Mouse (Mus musculus): ENCODE data around the gene Ndufb10. TPM values are rescaled to one million over a fixed set of nuclear protein-coding genes. Genes with fewer than 3 reads are reported as not detected.

The Ndufb10 gene
- polyA plus RNA-seq, 1 experiment from 2014 or later, result 413 TPM

- no peaks in the 10 kb centered on the region for H3K9me3 ChIP-seq (ENCODE audit: control insufficient read depth)
- H3K36me3 ChIP-seq (ENCODE audit: control insufficient read depth, insufficient read depth), result peaks cover 63% of the 10 kb centered on the region
- no peaks in the 10 kb centered on the region for H3K27me3 ChIP-seq (replicated peaks; ENCODE audit: control insufficient read depth, insufficient read depth, low read length)
- WGBS, result 94% methylated on average over 5 of the region's 5 CpGs
- peak overlapping the region; percentile 21 for H3K27ac ChIP-seq (ENCODE audit: low read depth, low read length)
- ATAC-seq, result no peak
- H3K4me2 ChIP-seq (replicated peaks; ENCODE audit: low read depth), result no peak overlapping the region
- H3K9ac ChIP-seq (ENCODE audit: low read depth, low read length), result no peak overlapping the region
- H3K4me3 ChIP-seq (ENCODE audit: low read depth, low read length), result no peak overlapping the region
- peaks cover 1% of the 10 kb centered on the region; the same call in 1 of the 2 replicates for H3K4me1 ChIP-seq (replicated peaks; ENCODE audit: control insufficient read depth, insufficient read depth, low read length)
- no peak for TF ChIP-seq CTCF (IDR thresholded peaks at IDR 0.05; ENCODE audit: low read depth)
Observed at GRCm38 (mm10) chr17:24676877-24677276, 47.4 kb downstream of the Ndufb10 start.

DNA sequence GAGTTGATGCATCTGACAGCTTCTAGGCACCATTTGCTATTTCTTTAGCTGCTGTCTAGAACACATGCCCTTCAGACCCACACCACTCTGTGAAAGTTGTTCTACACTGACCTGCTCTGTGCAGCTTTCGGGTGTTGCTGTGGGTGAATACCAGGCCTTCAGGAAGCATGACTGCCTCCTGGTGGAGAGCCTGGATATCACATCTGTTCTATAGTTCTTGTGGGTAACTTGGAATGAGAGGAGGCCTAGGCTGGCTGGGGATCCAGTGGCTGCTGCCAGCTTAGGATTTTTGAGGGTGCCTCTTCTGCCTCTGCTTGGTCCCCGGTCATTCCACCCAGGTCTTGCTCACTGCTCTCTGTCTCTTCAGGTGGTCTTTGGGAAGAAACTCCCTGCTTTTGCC, 48.1 kb downstream of the Ndufb10 start:
- Histone ChIP-seq H3K27me3 (replicated peaks; ENCODE audit: control insufficient read depth, insufficient read depth, low read length) (no peaks in the 10 kb centered on the region), H3K27ac (ENCODE audit: low read depth, low read length) (no peak overlapping the region), H3K36me3 (ENCODE audit: control insufficient read depth, insufficient read depth) (peaks cover 57% of the 10 kb centered on the region), H3K9me3 (ENCODE audit: control insufficient read depth) (no peaks in the 10 kb centered on the region), H3K4me2 (replicated peaks; ENCODE audit: low read depth) (no peak overlapping the region), H3K4me3 (ENCODE audit: low read depth, low read length) (no peak overlapping the region), H3K4me1 (replicated peaks; ENCODE audit: control insufficient read depth, insufficient read depth, low read length) (peaks cover 8% of the 10 kb centered on the region; the same call in 1 of the 2 replicates), H3K9ac (ENCODE audit: low read depth, low read length) (no peak overlapping the region)
- no peak; the same call in 1 of the 2 replicates for ATAC-seq
- TF ChIP-seq CTCF (IDR thresholded peaks at IDR 0.05; ENCODE audit: low read depth), result peak; percentile 90
- 58% methylated on average over 2 of the region's 2 CpGs for WGBS

DNA sequence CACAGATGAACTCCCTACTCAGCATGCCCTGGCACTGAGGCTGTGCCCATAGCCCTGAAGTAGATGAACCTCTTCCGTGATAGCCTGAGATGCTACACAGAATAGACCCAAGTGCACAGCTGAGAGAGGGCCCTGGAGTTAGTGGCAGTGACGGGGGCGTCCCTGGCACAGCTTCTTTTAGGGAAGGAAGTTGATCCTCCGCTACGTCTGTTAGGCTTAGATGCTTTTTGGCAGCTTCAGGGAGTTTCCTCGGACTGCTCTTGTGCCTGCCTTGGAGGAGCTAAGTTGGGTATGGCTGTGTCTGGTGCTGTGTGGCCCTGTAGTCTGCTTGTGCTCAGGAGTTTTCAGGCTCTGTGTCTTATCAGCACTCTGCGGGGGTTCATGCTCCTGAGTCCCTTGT, 50.0 kb downstream of the Ndufb10 start:
- Histone ChIP-seq H3K9me3 (ENCODE audit: control insufficient read depth) (no peaks in the 10 kb centered on the region), H3K4me3 (ENCODE audit: low read depth, low read length) (no peak overlapping the region), H3K9ac (ENCODE audit: low read depth, low read length) (no peak overlapping the region), H3K4me1 (replicated peaks; ENCODE audit: control insufficient read depth, insufficient read depth, low read length) (peaks cover 16% of the 10 kb centered on the region; the same call in 1 of the 2 replicates), H3K27ac (ENCODE audit: low read depth, low read length) (no peak overlapping the region), H3K4me2 (replicated peaks; ENCODE audit: low read depth) (no peak overlapping the region), H3K27me3 (replicated peaks; ENCODE audit: control insufficient read depth, insufficient read depth, low read length) (no peaks in the 10 kb centered on the region), H3K36me3 (ENCODE audit: control insufficient read depth, insufficient read depth) (peaks cover 38% of the 10 kb centered on the region)
- ATAC-seq, result no peak
- TF ChIP-seq CTCF (IDR thresholded peaks at IDR 0.05; ENCODE audit: low read depth), result no peak
- 85% methylated on average over 7 of the region's 7 CpGs for WGBS

DNA sequence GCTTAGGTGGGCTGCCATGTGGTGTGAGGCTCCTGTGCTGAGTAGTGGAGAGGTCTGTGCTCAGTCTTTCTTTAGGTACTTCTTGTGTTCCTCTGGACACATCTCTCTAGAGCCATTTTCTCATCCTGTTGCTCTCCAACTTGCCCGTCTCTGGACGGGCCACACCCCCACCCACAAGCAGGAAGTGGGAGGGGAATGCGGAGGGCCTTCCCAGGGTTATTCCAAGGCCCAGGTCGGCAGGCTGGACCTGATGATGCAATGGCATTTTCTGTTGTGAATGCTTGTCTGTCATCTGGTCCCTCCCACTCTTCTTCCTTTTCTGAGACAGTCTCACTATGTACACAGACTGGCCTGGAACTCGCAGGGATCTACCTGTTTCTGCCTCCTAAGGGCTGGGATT, 52.1 kb downstream of the Ndufb10 start:
- WGBS, result 11% methylated on average over 5 of the region's 5 CpGs
- peak; percentile 49 for ATAC-seq
- H3K4me2 ChIP-seq (replicated peaks; ENCODE audit: low read depth), result peak overlapping the region; percentile 72
- H3K4me1 ChIP-seq (replicated peaks; ENCODE audit: control insufficient read depth, insufficient read depth, low read length), result peaks cover 16% of the 10 kb centered on the region
- H3K4me3 ChIP-seq (ENCODE audit: low read depth, low read length), result peak overlapping the region; percentile 3; the same call in 1 of the 2 replicates
- no peaks in the 10 kb centered on the region for H3K27me3 ChIP-seq (replicated peaks; ENCODE audit: control insufficient read depth, insufficient read depth, low read length)
- peaks cover 16% of the 10 kb centered on the region; the same call in 1 of the 2 replicates for H3K36me3 ChIP-seq (ENCODE audit: control insufficient read depth, insufficient read depth)
- no peaks in the 10 kb centered on the region for H3K9me3 ChIP-seq (ENCODE audit: control insufficient read depth)
- no peak for TF ChIP-seq CTCF (IDR thresholded peaks at IDR 0.05; ENCODE audit: low read depth)
- no peak overlapping the region; the same call in 1 of the 2 replicates for H3K27ac ChIP-seq (ENCODE audit: low read depth, low read length)
- H3K9ac ChIP-seq (ENCODE audit: low read depth, low read length), result no peak overlapping the region

Other genes starting within 250 kb of the Ndufb10 start
- 11.9 and 12.9 TPM in 2 replicates for gene Mlst8, start 245.4 kb downstream of the Ndufb10 start, polyA plus RNA-seq (2015; fragmentation: Nextera tagmentation; extraction: Ambion mirVana)
- 0.69 and 0.78 TPM in 2 replicates for gene Caskin1, start 235.9 kb downstream of the Ndufb10 start, polyA plus RNA-seq (2015; fragmentation: Nextera tagmentation; extraction: Ambion mirVana)
- gene Traf7, start 196.5 kb downstream of the Ndufb10 start, polyA plus RNA-seq (2015; fragmentation: Nextera tagmentation; extraction: Ambion mirVana), result 39.7 and 41.2 TPM in 2 replicates
- 0.31 and 0.63 TPM in 2 replicates for gene Rab26, start 190.3 kb downstream of the Ndufb10 start, polyA plus RNA-seq (2015; fragmentation: Nextera tagmentation; extraction: Ambion mirVana)
- 5.4 and 8.3 TPM in 2 replicates for gene Pkd1, start 174.6 kb downstream of the Ndufb10 start, polyA plus RNA-seq (2015; fragmentation: Nextera tagmentation; extraction: Ambion mirVana)
- gene Tsc2, start 91.8 kb downstream of the Ndufb10 start, polyA plus RNA-seq (2015; fragmentation: Nextera tagmentation; extraction: Ambion mirVana), result 24.7 and 25.8 TPM in 2 replicates
- 5.0 and 5.5 TPM in 2 replicates for gene Nthl1, start 91.8 kb downstream of the Ndufb10 start, polyA plus RNA-seq (2015; fragmentation: Nextera tagmentation; extraction: Ambion mirVana)
- gene Slc9a3r2, start 74.2 kb downstream of the Ndufb10 start, polyA plus RNA-seq (2015; fragmentation: Nextera tagmentation; extraction: Ambion mirVana), result 26.5 and 30.1 TPM in 2 replicates
- gene Npw, start 66.0 kb downstream of the Ndufb10 start, polyA plus RNA-seq (2015; fragmentation: Nextera tagmentation; extraction: Ambion mirVana), result 0.20 TPM in 1 of 2 replicates, not detected in the other
- gene Zfp598, start 54.8 kb downstream of the Ndufb10 start, polyA plus RNA-seq (2015; fragmentation: Nextera tagmentation; extraction: Ambion mirVana), result 13.4 and 13.5 TPM in 2 replicates
- gene Syngr3, start 34.5 kb downstream of the Ndufb10 start, polyA plus RNA-seq (2015; fragmentation: Nextera tagmentation; extraction: Ambion mirVana), result 6.0 and 6.2 TPM in 2 replicates
- gene Gfer, start 28.3 kb downstream of the Ndufb10 start, polyA plus RNA-seq (2015; fragmentation: Nextera tagmentation; extraction: Ambion mirVana), result 42.0 and 42.2 TPM in 2 replicates
- 32.4 and 38.0 TPM in 2 replicates for gene Noxo1, start 28.2 kb downstream of the Ndufb10 start, polyA plus RNA-seq (2015; fragmentation: Nextera tagmentation; extraction: Ambion mirVana)
- gene Tbl3, start 16.8 kb downstream of the Ndufb10 start, polyA plus RNA-seq (2015; fragmentation: Nextera tagmentation; extraction: Ambion mirVana), result 23.8 and 25.2 TPM in 2 replicates
- not detected in 2 replicates for gene Rnf151, start 6.4 kb downstream of the Ndufb10 start, polyA plus RNA-seq (2015; fragmentation: Nextera tagmentation; extraction: Ambion mirVana)
- gene Rps2, start 6.4 kb downstream of the Ndufb10 start, polyA plus RNA-seq (2015; fragmentation: Nextera tagmentation; extraction: Ambion mirVana), result 757 and 776 TPM in 2 replicates
- 0.27 TPM in 1 of 2 replicates, not detected in the other for gene Rpl3l, start 3.3 kb upstream of the Ndufb10 start, polyA plus RNA-seq (2015; fragmentation: Nextera tagmentation; extraction: Ambion mirVana)
- gene Msrb1, start 12.2 kb upstream of the Ndufb10 start, polyA plus RNA-seq (2015; fragmentation: Nextera tagmentation; extraction: Ambion mirVana), result 47.4 and 47.8 TPM in 2 replicates
- 0.25 and 0.47 TPM in 2 replicates for gene Hs3st6, start 28.5 kb upstream of the Ndufb10 start, polyA plus RNA-seq (2015; fragmentation: Nextera tagmentation; extraction: Ambion mirVana)
- gene Meiob, start 79.8 kb upstream of the Ndufb10 start, polyA plus RNA-seq (2015; fragmentation: Nextera tagmentation; extraction: Ambion mirVana), result 0.08 and 0.10 TPM in 2 replicates
- gene Hagh, start 115.7 kb upstream of the Ndufb10 start, polyA plus RNA-seq (2015; fragmentation: Nextera tagmentation; extraction: Ambion mirVana), result 104 and 105 TPM in 2 replicates
- 165 and 195 TPM in 2 replicates for gene Fahd1, start 125.9 kb upstream of the Ndufb10 start, polyA plus RNA-seq (2015; fragmentation: Nextera tagmentation; extraction: Ambion mirVana)
- gene Igfals, start 141.5 kb upstream of the Ndufb10 start, polyA plus RNA-seq (2015; fragmentation: Nextera tagmentation; extraction: Ambion mirVana), result 17.2 and 18.3 TPM in 2 replicates
- gene Nubp2, start 161.9 kb upstream of the Ndufb10 start, polyA plus RNA-seq (2015; fragmentation: Nextera tagmentation; extraction: Ambion mirVana), result 48.0 and 53.5 TPM in 2 replicates
- gene Spsb3, start 162.2 kb upstream of the Ndufb10 start, polyA plus RNA-seq (2015; fragmentation: Nextera tagmentation; extraction: Ambion mirVana), result 42.3 and 43.4 TPM in 2 replicates
- 16.7 and 18.5 TPM in 2 replicates for gene Eme2, start 170.6 kb upstream of the Ndufb10 start, polyA plus RNA-seq (2015; fragmentation: Nextera tagmentation; extraction: Ambion mirVana)
- gene Mrps34, start 170.6 kb upstream of the Ndufb10 start, polyA plus RNA-seq (2015; fragmentation: Nextera tagmentation; extraction: Ambion mirVana), result 132 and 141 TPM in 2 replicates
- 47.4 and 54.4 TPM in 2 replicates for gene Nme3, start 172.0 kb upstream of the Ndufb10 start, polyA plus RNA-seq (2015; fragmentation: Nextera tagmentation; extraction: Ambion mirVana)
- 5.3 and 6.6 TPM in 2 replicates for gene Mapk8ip3, start 212.5 kb upstream of the Ndufb10 start, polyA plus RNA-seq (2015; fragmentation: Nextera tagmentation; extraction: Ambion mirVana)
- 35.7 and 36.0 TPM in 2 replicates for gene Jpt2, start 236.2 kb upstream of the Ndufb10 start, polyA plus RNA-seq (2015; fragmentation: Nextera tagmentation; extraction: Ambion mirVana)